Mouse (Mus musculus) stomach, embryonic 16.5 days (tissue): ENCODE measurements around the gene Slc12a9. TPM values are rescaled to one million over a fixed set of nuclear protein-coding genes. Genes with fewer than 3 reads are reported as not detected.

Experiments used
- ATAC-seq: fragments of 200-750 bp; cut with Nextera tagmentation; 2 replicates; pipeline ENCODE4 v1.8.0; 2017; ENCODE audit warnings: moderate number of reproducible peaks, moderate TSS enrichment; ENCODE audit not compliant: insufficient read depth, low FRiP score
- H3K27ac ChIP-seq: fragments of 300-500 bp; sonication (generic); 2 replicates; pipeline ENCODE4 v1.5.1; 2014; ENCODE audit warnings: low read length
- H3K27me3 ChIP-seq: fragments of 300-500 bp; sonication (generic); 2 replicates; pipeline ENCODE4 v1.6.1; 2014; ENCODE audit warnings: low read length, control low read depth, mixed read lengths; ENCODE audit not compliant: control insufficient read depth, insufficient read depth
- H3K36me3 ChIP-seq: fragments of 300-500 bp; sonication (generic); 2 replicates; pipeline ENCODE4 v1.6.1; 2014; ENCODE audit warnings: low read length; ENCODE audit not compliant: control insufficient read depth, insufficient read depth
- H3K4me1 ChIP-seq: fragments of 300-500 bp; sonication (generic); 2 replicates; pipeline ENCODE4 v1.6.1; 2014; ENCODE audit warnings: low read length, control low read depth, mixed read lengths; ENCODE audit not compliant: control insufficient read depth, insufficient read depth
- H3K4me2 ChIP-seq: fragments of 300-500 bp; sonication (generic); 2 replicates; pipeline ENCODE4 v1.6.1; 2014; ENCODE audit warnings: low read depth, low read length, mixed read lengths
- H3K4me3 ChIP-seq: fragments of 300-500 bp; sonication (generic); replicated peaks from 2 replicates; pipeline ENCODE4 v1.5.1; 2014; ENCODE audit warnings: mild to moderate bottlenecking, low read length
- H3K9ac ChIP-seq: fragments of 300-500 bp; sonication (generic); 2 replicates; pipeline ENCODE4 v1.6.1; 2014; ENCODE audit warnings: low read length
- H3K9me3 ChIP-seq: fragments of 300-500 bp; sonication (generic); replicated peaks from 2 replicates; pipeline ENCODE4 v1.6.1; 2016; ENCODE audit warnings: low read length, control low read depth; ENCODE audit not compliant: control insufficient read depth
- WGBS: fragments of 180-500 bp; shearing (Covaris S2); extraction: QIAGEN DNeasy Blood & Tissue Kit; methylation state at CpG from one replicate; pipeline ENCODE4 v1.1.7; 2014; 5-methylcytosine and 5-hydroxymethylcytosine counted together
- polyA plus RNA-seq: library from polyadenylated mRNA; unstranded; fragments of >200 nt; fragmentation: Nextera tagmentation; extraction: Ambion mirVana; gene quantifications from 2 replicates; pipeline ENCODE4 v1.2.1, GENCODE M21; 2015

Slc12a9 gene
- polyA plus RNA-seq, 1 experiment from 2014 or later: 13.7 TPM

GRCm38 (mm10) chr5:137373371-137373950, 40.1 kb upstream of the Slc12a9 start:
- no peaks in the 10 kb centered on the region for H3K9me3 ChIP-seq
- no peak overlapping the region for H3K4me3 ChIP-seq
- H3K9ac ChIP-seq: no peak overlapping the region
- H3K27ac ChIP-seq: no peak overlapping the region
- WGBS: 82% methylated on average over 12 of the region's 12 CpGs
- 0 out of 2 replicates have a peak, but pooled peaks cover 7% of the 10 kb centered on the region for H3K4me1 ChIP-seq
- H3K27me3 ChIP-seq: no peaks in the 10 kb centered on the region
- peaks cover 43% of the 10 kb centered on the region for H3K36me3 ChIP-seq
- H3K4me2 ChIP-seq: no peak overlapping the region
- no peak for ATAC-seq

- ATAC-seq: no peak
- no peaks in the 10 kb centered on the region for H3K27me3 ChIP-seq
- no peaks in the 10 kb centered on the region for H3K4me1 ChIP-seq
- no peak overlapping the region for H3K27ac ChIP-seq
- no peak overlapping the region for H3K4me3 ChIP-seq
- no peak overlapping the region for H3K4me2 ChIP-seq
- H3K9ac ChIP-seq: no peak overlapping the region
- H3K9me3 ChIP-seq: no peaks in the 10 kb centered on the region
- peaks cover 76% of the 10 kb centered on the region for H3K36me3 ChIP-seq
- 94% methylated on average over 11 of the region's 11 CpGs for WGBS
Observed at GRCm38 (mm10) chr5:137369665-137370064, 36.3 kb upstream of the Slc12a9 start.

- Histone ChIP-seq H3K9ac (no peak overlapping the region), H3K27me3 (no peaks in the 10 kb centered on the region), H3K36me3 (peaks cover 56% of the 10 kb centered on the region), H3K9me3 (no peaks in the 10 kb centered on the region), H3K4me2 (no peak overlapping the region), H3K4me3 (no peak overlapping the region), H3K27ac (no peak overlapping the region), H3K4me1 (no peaks in the 10 kb centered on the region)
- no peak for ATAC-seq
- 32% methylated on average over 7 of the region's 7 CpGs for WGBS
Observed at GRCm38 (mm10) chr5:137358382-137358781, 25.0 kb upstream of the Slc12a9 start.

- H3K4me1 ChIP-seq: peaks cover 15% of the 10 kb centered on the region
- peaks cover 20% of the 10 kb centered on the region for H3K36me3 ChIP-seq
- H3K4me2 ChIP-seq: no peak overlapping the region
- no peaks in the 10 kb centered on the region for H3K27me3 ChIP-seq
- H3K4me3 ChIP-seq: no peak overlapping the region
- WGBS: 79% methylated on average over 17 of the region's 17 CpGs
- H3K27ac ChIP-seq: no peak overlapping the region
- no peak for ATAC-seq
- H3K9me3 ChIP-seq: no peaks in the 10 kb centered on the region
- no peak overlapping the region for H3K9ac ChIP-seq
Observed at GRCm38 (mm10) chr5:137354091-137354490, 20.7 kb upstream of the Slc12a9 start.

GRCm38 (mm10) chr5:137352011-137352975, 18.9 kb upstream of the Slc12a9 start:
- Histone ChIP-seq H3K4me3 (peak overlapping the region; percentile 93), H3K36me3 (peaks cover 20% of the 10 kb centered on the region), H3K4me1 (peaks cover 28% of the 10 kb centered on the region), H3K27ac (peak overlapping the region; percentile 98), H3K9ac (peak overlapping the region; percentile 96), H3K9me3 (no peaks in the 10 kb centered on the region), H3K27me3 (no peaks in the 10 kb centered on the region), H3K4me2 (peak overlapping the region; percentile 89)
- 12% methylated on average over 16 of the region's 16 CpGs for WGBS
- no peak for ATAC-seq

- Histone ChIP-seq H3K4me3 (peak overlapping the region; percentile 93), H3K9me3 (no peaks in the 10 kb centered on the region), H3K27ac (peak overlapping the region; percentile 98), H3K27me3 (no peaks in the 10 kb centered on the region), H3K36me3 (peaks cover 18% of the 10 kb centered on the region), H3K9ac (peak overlapping the region; percentile 96), H3K4me1 (peaks cover 35% of the 10 kb centered on the region), H3K4me2 (peak overlapping the region; percentile 89)
- no peak for ATAC-seq
- WGBS: 12% methylated on average over 4 of the region's 4 CpGs
Observed at GRCm38 (mm10) chr5:137351394-137351793, 18.0 kb upstream of the Slc12a9 start.

GRCm38 (mm10) chr5:137351058-137351380, 17.6 kb upstream of the Slc12a9 start:
- Histone ChIP-seq H3K27me3 (no peaks in the 10 kb centered on the region), H3K36me3 (peaks cover 15% of the 10 kb centered on the region), H3K4me3 (peak overlapping the region; percentile 93), H3K4me1 (peaks cover 35% of the 10 kb centered on the region), H3K9me3 (no peaks in the 10 kb centered on the region), H3K9ac (peak overlapping the region; percentile 96), H3K4me2 (peak overlapping the region; percentile 89), H3K27ac (peak overlapping the region; percentile 98)
- WGBS: under 1% methylated on average over 8 of the region's 8 CpGs
- ATAC-seq: no peak

GRCm38 (mm10) chr5:137350205-137351057, 17.0 kb upstream of the Slc12a9 start:
- no peaks in the 10 kb centered on the region for H3K9me3 ChIP-seq
- peaks cover 35% of the 10 kb centered on the region for H3K4me1 ChIP-seq
- no peaks in the 10 kb centered on the region for H3K27me3 ChIP-seq
- peak overlapping the region; percentile 89 for H3K4me2 ChIP-seq
- peak overlapping the region; percentile 98 for H3K27ac ChIP-seq
- ATAC-seq: peak; percentile 52
- WGBS: under 1% methylated on average over 55 of the region's 55 CpGs
- peaks cover 10% of the 10 kb centered on the region for H3K36me3 ChIP-seq
- peak overlapping the region; percentile 93 for H3K4me3 ChIP-seq
- H3K9ac ChIP-seq: peak overlapping the region; percentile 96
